Mouse (Mus musculus): Measurements from ENCODE around the gene Matk.

Matk gene

DNA sequence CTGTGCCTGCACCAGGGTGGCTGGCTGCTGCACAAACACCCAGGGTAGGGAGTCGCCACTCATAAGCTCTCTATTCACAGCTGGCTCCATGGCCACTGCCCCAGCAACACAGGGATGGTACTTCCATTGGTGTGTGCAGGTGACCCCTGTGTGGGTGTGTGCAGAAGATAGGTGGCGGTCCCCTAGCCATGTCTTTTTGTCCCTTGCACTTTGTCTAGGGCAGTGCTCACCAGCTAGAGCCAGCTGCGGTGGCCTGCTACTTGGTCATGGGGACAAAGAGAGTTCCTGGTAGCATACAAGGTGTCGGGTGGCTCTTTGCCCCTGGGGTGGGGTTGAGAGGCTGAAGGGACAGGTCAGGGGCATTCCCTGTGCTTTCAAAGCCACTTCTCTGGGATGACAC is 8.6 kb upstream of the Matk start:
- no peak for DNase-seq (ENCODE audit: low spot score)

DNA sequence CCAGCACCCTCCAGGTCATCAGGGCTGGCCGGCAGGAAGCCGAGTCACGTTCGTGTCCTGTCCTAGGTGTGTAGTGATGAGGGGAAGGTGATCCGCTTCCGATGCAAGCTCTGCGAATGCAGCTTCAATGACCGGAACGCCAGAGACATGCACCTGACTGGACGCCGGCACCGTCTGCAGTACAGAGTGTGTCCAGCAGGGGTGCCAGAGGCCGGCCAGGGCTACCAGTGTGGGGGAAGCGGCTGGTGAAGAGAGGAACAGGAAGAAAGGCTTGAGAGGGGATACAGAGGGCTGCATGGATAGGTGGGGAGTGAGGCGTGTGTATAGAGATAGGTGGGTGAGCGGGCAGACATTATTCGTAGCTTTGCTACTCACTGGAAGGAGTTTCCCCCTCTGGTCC is 8.1 kb upstream of the Matk start:
- peak; percentile 85 for DNase-seq (ENCODE audit: low spot score)

DNA sequence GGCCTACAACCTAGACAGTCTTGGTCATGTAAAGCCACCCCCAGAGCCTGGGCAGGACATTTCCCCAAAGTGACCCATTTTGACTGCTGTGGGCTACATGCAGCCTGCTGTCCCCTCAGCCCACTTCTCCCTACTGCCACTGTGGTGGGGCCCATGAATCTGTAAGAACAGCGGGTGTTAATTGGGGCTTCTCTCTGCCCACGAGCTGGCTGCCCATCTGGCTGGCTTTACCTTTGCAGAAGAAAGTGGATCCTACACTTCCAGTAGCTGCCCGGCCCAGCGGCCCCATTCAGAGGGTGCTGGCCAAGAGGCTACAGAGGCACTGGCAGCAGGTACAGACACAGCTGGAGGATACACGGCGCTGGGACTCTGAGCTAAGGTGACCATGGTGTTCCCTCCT is 7.6 kb upstream of the Matk start:
- no peak for DNase-seq (ENCODE audit: low spot score)

DNA sequence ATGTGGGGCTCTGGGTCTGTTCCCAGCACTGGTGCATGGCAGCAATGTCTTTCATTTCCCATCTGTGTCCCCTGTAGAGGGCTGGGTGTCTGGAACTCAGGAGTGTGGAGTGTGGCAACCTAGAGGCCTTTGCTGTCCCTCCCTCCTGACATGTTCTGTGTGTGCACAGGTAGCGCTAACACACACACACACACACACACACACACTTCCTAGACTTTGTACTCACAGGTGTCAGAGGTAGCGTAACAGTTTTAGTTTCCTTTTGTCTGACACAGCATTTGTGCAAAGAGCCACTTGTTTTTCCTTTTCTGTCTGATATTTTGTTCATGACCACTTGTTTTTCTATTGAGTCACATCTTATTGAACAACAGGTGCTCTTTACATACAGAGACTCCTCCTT is 4.9 kb upstream of the Matk start:
- DNase-seq (ENCODE audit: low spot score): no peak

DNA sequence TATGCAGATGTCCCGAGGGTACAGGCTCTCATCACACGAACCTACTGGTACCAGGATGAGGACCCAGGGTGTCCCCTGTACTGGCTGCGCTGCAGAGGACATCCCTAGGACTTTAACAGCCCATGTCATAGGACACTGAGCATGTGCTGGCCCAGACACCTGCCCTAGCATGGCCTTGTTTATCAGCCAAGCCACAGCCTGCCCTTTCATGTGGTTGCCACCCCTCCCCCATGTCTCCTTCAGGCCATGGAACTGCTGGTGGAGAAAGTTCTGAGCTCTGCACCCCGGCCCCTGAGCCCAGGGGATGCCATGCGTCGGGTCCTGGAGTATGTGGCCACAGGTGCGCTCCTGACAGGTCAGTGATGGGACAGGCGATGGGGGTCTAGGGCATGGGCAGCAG is 3.3 kb upstream of the Matk start:
- no peak for DNase-seq (ENCODE audit: low spot score)

DNA sequence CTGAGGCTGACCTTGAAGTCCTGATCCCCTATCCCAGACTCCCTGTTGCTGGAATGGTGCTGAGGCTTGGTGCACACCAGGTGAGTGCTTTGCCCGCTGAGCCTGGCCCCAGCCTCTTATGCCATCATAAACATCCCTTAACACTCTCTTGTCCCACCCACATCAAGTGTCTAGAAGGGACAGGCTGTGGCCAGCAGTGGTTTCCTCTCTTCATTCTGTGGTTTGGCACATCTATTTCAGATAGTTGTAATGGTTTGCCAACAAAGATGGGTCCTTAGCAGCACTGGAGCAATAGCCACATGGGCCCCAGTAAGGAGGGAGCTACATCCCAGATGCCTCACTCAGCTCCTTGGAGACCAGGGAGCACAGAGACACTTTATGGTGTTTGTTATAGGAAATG is 2.2 kb downstream of the Matk start:
- DNase-seq (ENCODE audit: low spot score): no peak

DNA sequence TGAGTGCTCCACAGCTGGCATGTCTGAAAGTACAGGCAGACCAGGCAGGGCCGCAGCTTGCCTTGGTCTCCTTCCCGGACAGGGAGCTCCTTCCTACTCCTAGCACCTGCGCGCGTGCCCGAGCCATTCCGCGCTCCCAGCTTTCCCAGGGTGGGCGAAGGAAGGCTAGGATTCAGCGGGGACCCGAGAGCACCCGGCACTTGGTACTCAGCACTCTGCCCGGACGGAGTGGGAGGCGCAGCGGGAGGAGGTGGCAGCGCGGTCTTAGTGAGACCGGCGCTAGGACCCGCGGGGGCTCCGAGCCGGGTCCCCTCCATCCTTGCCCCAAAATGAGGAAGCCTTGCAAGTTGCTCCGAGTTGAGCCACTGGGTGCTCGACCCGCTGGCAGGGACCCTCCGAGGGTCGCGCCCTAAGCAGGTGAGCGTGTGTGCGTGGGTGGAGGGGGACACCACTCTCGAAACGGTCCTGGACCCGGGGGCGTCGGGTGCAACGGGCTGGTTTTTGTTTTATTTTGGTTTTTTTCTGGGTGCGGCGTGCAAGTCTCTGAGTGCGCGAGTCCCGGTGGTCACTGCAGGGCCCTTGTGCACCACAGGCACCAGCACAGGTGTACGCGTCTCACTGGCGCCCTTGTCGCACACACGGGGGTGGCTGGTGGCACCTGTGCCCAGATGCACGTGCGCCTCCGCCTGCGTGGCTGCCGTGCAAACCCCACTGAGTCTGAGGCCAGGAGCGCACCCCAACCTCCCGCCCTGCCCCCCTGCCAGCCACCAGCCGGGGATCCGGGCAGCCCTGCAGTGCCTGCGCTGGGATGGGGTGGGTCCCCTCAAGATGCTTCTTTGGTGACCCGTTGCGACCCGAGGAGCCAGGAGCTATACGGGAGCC is 4.7 kb downstream of the Matk start:
- no peak for DNase-seq (ENCODE audit: low spot score)

DNA sequence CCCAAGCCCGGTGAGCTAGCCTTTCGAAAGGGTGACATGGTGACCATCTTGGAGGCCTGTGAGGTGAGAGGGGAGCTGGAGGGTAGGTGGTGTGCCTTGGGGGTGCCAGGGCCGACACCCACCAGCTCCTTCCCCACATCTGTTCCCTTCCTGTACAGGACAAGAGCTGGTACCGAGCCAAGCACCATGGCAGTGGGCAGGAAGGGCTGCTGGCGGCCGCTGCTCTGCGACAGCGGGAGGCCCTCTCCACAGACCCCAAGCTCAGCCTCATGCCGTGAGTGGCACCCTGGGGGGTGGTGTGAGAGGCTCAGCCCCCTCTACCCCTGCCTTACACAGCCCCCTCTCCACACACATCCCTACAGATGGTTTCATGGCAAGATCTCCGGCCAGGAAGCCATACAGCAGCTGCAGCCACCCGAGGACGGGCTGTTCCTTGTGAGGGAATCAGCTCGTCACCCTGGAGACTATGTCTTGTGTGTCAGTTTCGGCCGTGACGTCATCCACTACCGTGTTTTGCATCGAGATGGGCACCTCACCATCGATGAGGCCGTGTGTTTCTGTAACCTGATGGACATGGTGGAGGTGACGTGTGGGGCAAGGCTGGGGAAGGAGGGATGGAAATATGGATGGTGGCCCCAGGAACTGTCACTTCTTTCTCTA is 6.6 kb downstream of the Matk start:
- DNase-seq (ENCODE audit: low spot score): no peak

DNA sequence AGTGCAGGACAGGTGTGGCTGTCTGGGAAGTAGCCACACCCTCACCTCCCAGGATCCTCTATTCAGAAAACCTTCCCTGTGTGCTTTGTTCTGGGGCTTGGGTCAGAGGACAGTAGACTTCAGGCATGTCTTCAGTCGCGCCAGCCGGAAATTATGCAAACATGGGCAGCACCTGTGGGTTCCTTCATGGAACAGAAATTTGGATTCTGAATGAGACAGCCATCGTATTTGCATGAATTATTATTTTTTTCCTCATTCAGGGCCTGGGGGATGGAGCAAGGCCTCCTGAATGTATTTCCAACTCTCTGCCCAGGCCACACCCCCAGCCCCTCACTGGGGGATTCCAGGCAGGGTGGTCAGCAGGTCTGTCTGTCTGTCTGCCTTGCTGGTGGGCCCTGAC is 8.3 kb downstream of the Matk start:
- DNase-seq (ENCODE audit: low spot score): no peak

DNA sequence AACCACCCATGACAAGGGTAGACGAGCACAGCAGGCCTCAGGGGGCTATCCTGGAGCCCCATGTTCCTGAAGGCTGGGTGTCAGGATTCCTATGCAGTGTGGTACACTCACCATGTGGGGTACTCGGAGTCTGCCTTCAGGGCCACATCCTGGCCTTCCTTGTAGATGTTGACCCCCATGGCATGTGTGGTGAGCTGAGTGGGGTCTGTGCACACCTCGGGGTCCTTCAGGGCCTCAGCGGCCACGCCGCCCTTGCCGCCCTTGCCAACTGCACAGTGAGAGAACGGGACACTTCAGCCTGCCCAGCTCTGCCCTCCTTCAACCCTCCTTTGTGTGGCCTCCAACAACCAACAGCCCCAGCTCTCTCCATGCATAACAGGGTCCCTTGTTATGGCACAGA is 12.8 kb downstream of the Matk start:
- DNase-seq (ENCODE audit: low spot score): no peak

DNA sequence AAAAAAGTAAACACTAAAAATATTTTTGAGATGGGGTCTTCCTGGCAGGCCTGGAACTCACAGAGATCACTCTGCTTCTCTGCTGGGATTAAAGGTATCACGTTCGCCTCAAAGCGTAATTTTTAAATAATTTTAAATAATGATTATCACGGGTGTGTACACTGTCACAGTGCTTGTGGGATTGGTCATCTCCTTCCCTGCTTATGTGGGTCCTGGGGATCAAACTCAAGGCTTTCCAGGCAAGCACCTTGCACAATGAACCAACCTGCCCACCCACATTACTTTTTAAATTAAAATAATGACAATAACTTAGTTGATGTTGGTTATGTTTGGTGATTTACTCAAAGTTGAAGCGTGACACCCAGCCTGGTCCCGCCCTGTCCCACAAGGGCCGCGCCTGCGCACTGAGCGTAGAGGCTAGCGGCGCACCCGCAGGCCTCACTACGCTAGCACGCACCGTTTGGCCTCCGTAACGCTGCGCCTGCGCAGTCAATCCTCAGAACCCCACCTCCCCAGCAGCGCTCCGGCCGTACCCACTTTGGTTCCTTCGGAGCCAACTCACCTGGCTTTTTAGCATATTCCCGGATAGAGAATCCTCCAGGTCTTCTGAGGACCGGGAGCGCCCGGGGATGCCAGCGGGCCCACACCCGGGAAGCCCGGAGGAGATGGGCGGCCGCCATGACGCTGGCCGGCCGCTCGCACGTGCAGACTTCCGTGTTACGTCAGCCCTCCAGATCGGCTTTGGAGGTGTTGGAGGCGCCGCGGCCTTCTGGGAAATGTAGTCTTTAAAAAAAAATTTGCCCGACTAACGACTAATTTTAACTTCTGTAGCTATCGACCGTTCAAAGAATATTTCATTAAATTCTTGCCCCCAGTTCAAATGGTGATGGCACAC is 13.7 kb downstream of the Matk start, which contains the start of the genes Mrpl54 and Apba3:
Gene Mrpl54, minus strand, starts transcription at position 724 of the 895 bp plus-strand sequence.
Gene Apba3, plus strand, starts transcription at position 750 of the 895 bp plus-strand sequence.
- DNase-seq (ENCODE audit: low spot score): peak; percentile 89

DNA sequence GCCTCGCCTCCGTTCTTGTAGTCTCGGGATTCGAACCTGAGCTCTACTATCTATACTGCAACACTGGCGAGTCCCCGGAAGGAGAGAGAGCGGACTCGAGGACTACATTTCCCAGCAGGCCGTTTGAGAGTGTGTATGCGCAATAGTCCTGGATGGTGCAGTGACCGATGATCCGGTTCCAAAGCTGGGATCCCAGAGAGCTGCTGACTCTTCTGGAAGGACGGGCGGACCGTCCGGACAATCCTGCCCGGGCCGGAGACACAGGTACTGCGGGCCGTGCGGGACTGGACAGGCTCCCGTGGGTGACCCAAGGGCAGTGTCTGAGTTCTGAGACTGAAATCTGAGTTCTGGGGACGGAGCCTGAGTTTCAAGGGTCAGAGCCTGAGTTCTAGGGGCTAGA is 15.3 kb downstream of the Matk start:
- peak; percentile 75 for DNase-seq (ENCODE audit: low spot score)

DNA sequence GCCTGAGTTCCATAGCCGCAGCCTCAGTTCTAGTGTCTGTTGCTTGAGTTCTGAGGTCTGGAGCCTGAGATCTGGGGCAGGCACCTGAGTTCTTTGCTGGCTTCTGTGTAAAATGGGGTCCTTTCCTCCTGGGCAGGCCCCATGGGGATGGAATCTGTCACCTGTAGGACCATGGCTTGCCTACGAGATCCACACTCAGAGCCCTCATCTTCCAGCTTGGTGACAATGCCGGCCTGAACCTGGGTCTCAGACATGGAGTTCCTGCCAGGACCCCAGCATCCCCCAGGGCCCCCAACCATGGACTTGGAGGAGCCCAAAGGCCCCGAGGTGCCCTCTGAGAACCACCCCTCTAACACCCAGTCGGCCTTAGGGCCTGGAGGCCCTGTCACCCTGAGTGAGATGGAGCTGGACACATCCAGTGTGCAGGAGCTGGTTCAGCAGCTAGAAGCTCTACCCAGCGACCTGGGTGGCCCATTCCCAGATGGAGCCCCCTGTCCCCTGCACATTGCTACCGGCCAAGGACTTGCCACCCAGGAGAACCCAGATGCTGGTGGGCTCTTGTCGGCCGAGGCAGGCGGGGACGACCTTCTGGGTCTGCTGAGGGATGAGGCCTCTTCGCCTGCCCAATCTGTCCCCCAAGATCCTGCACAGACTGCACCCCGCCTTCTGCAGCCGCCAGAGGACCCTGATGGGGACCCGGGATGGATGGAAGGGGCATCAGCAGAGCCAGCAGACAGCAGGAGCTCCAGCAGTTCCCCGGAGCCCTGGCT is 16.1 kb downstream of the Matk start:
- DNase-seq (ENCODE audit: low spot score): no peak

DNA sequence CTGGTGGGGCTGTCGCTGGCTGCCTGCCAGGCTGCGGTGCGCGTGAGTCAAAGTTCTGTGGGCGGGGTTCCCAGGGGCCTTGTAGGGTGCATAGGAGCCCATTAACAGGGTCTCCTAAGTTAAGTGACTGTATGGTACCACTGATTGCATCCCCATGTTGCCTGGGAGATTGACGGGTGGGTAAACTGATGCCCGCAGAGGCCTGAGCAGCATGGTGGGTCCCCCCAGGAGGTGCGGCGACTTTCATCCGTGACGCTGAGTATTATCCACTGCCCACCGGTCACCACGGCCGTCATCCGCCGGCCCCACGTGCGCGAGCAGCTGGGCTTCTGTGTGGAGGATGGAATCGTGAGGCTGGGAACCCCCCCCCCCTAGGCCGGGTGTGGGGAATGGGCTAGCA is 19.6 kb downstream of the Matk start:
- no peak for DNase-seq (ENCODE audit: low spot score)

DNA sequence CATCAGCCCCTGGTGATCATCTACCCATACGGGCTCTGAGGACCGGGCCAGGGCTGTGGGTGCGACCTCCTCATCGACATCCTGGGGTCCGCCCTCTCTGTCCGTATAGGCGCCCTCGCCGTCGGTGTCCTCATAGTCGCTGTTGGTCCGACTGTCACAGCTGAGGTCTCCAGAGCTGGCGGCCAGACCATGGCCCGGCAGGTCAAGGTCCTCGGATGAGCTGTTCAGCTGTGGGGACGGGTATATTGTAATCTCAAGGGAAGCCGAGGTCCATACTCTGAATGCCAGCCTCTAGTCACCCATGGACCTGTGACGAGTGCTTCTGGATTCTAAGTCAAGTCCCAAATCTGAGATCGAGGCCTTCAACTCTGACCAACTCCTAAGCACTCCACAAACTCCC is 21.1 kb downstream of the Matk start:
- DNase-seq (ENCODE audit: low spot score): no peak

DNA sequence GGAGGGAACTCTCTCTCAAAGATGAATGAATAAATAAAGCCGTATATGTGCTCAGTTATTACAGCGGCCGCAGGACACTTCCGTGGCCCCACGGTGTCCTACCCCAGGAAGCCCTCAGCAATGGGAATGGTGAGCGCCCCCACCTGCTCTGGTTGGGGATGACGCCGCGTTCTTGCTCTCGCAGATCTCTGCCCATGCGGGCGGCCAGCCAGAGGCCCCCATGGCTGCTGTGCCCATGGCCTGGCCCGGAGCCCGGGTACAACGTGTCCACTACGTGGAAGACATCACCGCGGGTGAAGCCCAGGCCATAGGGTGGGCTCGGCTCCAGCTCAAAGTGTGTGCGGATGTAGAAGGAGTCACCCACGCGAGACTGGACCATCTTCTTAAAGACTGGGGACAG is 24.9 kb downstream of the Matk start:
- DNase-seq (ENCODE audit: low spot score): no peak

DNA sequence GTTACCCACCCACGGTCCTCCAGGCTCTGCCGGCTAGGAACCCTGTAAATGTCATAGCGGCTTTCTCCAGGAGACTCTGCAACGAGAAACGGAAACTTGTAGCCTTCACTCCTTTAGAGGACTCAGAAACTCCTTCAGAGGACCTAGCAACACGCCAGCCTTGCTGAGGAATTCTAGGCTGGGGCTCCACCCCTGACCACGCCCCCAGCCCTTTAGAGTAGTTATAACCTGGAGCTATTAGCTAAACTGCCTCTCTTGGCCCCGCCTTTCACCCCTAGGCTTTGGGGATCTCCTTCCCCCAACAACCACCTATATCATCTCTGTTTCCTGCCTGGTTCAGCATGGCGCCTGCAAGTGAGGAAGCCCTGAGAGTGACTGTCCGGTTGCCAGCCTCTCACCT is 26.8 kb downstream of the Matk start:
- no peak for DNase-seq (ENCODE audit: low spot score)

DNA sequence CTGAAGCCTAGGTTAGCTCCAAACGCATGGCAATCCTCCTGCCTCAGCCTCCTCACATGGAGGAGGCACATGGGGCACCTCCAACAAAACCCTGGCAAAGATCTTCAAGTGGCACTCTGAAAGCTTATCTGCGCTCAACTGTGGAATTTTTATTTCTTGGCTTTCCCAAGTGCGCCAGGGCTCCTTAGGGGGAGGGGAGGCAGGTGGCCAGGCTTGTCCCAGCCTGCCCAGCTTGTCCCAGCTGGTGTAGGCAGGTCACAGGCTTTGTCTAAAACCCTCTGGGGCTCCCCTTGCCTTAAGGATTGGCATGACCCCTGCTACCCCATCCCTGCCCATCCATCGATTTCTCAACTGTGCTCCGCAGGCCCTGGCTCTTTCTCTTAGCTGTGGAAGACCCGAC is 31.5 kb downstream of the Matk start:
- DNase-seq (ENCODE audit: low spot score): no peak

DNA sequence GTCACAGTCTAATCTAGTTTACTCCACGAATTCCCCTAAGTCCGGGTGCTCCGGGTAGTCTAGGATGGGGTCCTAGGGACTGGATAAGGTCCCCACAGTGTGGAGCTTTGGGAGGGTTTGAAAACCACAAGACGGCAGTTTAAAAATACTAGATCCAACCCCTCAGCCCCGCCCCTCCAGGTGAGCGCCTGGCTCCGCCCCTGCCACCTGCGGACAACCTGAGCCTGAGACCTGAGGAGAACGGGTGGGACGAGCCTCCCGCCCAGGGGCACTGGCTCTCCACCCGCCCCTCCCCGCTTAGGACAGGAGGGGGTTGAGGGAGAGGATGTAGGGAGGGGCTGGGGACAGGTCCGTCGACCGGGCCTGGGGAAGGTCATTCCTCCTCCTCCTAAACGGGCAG is 32.0 kb downstream of the Matk start:
- DNase-seq (ENCODE audit: low spot score): no peak

DNA sequence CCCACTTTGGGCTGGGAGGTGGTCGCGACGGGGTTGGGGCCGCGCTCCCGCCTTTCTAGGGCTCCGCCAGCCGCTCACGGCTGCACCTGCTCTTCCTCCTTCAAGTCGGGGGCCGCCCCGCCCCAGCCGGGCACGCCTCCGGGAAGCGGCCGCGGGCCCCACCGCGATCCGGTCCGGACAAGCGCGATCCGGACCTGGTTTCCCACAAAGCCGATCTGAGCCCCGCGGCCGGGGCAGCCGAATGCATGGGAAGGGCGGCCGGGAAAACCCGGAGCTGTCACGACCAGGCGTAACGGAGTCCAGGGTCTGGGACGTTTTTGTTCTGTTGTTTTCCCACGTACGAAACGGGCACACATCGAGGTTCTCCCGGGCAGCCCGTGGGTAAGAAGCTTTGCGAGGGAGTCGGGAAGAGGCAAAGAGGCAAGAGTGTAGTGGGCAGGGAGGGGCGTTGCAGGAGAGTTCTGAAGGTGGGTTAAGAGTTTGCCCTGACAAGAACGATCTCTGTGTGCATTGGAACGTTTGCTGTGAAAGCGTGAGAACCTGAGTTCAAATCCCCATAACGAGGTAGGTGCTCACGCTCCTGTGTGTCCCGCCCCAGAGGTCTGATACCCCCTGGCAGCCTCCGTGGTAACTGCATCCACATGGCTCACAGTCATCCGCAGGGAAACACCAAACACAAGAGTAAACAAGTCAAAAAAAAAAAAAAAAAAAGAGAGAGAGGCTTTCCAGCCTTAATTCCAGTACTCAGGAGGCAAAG is 33.1 kb downstream of the Matk start:
- DNase-seq (ENCODE audit: low spot score): peak; percentile 93

DNA sequence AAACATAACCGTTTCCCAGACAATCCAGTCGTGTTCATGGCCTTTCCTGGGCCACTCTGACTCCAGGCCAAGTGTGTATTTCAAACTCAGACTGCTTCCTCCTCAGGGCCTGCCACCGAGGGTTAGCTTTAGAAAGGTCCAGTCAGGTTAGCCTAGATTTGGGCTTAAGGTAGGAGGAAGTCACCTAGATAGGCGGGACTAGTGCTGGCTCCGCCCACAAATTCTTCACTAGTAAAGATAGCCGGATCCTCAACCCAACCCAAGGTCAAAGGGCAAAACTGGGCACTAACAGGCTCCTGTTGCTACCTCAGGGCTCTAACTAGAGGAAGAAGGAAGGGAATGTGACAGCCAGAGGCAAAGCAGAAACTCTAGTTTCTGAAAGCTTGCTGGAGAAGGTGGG is 33.9 kb downstream of the Matk start:
- DNase-seq (ENCODE audit: low spot score): no peak

Measured in ovary, postnatal 14 days (tissue).